Mouse (Mus musculus): ENCODE results near the gene Fli1.

Gene Fli1

DNA sequence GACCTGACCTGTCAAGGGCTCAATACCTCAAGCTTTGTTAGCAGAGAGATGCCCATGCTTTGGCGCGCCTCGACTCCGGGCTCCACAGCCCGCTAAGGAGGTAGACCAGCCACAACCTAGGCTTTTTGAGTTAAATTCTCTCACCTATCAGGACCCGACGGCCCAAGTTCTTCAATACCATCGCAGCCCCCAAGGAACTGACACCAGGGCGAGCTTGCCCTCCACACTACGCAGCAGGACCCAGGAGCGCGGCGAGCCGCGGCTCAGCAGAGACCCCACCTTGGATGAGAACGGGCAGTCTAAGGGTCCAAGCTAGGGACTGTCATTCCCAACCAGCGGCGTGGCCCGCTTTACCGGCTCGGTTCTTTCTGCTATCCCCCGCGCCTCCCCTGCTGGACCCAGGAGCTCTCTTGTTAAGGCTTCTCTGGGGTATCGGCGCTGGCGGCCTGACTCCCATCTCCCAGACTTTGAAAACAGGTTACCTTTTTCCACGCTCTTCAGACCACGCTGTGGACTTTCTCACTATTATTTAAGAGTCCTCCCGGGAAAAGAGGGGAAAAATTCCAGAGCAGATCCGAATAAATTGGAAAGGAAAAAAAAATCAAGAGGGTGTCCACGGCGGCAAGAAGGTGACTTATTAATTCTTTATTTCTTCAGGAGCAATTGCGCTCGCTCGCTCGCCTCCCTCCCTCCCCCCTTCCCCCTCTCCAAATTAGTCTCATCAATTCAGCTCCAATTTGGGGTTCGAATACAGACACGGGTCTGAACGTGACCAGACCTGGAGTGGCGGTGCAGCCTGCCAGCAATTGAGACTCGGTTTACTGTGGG lies at the start of gene Fli1:
Gene Fli1 (minus strand): TSS at position 650 of the 828 bp plus-strand sequence.
- peak; percentile 15 to 25 for DNase-seq

DNA sequence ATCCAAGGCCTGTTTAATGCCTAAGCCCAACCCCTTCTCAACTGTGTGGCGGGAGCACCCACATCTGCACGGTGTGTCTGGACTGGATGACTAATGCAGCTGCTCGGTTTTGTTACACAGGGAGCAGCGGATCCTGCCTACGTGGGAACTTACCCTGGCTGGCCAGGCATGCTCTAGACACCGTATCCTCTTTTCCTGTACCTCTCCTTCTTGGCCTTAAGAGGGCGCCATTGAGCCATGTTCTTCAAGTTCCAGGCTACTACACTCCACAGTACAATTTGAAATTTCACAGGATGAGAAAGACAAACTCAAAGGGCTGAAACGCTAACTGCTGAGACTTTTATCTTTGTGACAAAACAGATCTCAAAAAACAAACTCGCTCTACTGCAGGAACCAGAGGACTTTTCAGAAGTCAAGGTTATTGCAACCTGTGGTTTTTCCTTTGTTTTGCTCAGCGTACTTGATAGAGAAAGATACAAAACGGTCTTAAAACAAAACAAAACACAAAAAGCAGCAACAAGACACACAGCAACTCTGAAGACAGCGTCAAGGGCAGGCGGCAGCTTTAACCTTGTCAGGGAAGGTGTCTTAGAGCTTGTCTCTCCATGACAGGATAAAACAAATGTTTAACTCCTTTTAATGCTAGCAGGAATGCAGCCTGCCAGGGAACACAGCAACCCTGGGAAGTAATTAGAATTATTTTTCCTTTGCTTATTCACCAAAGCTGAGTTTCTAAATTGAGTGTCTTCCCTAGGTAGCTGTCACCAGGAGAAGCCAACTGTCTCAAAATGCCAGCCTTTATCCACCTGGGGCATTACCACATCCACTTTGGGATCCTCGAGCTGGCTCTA lies 49.3 kb upstream of the Fli1 start:
- peak; percentile 65 to 81 for DNase-seq

DNA sequence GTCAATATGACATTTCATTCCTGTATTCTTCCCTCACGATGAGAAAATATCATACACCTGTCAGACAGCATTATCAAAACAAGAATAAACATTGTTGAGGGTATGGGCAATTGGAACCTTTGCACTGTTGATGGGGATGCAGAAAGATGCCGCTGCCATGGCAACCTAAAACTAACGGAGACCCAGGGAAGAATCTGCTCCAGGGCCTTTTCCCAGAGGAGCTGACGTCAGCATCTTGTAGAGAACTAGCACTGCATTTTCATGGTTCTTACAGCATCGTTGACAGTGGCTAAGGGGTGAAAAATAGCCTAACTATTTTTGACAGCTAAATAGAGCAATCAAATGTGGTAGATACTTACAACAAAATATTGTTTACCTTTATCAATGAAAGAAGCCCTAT lies 47.9 kb upstream of the Fli1 start:
- DNase-seq, result no peak

DNA sequence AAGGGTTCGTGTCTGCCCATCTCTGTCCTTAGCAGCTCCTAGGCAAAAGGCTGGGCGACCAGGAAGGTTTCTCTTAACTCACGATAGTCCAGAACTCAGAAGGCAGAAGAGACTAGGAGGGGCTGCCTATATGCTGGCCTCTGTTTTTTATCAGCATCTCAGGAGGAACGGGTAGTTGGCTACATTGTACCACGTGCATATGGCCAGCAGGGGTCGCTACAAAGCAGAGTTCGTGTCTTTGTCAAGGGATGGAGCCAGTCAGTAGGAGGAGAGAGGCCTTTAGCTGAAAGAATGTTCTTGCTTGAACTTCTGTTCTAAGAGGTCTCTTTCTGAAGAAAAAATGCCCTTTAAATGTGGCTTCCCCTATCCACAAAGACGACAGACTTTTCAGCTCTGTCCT lies 47.2 kb upstream of the Fli1 start:
- peak; percentile 89 to 93 for DNase-seq

- peak; percentile 55 to 63 for DNase-seq
Measured at GRCm38 (mm10) chr9:32585357-32585756, 42.7 kb upstream of the Fli1 start.

DNA sequence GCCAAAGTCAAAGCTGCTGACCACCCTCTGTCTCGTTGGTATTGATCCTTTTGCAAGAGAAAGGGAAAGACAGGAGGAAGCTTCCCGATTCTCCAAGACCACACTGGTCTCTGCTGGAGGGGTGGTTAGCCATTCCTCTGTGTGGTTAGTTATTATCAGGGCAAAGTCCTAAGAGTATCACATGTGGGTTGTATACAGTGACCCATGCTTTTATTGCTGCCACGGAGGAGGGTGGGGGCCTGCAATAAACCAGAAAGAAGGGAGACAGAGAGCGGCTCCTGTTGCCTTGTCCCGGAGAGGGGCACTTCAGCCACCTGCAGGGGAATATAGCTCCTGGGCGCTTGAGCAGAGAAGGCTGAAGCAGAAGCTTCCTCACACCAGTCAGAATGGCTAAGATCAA lies 41.2 kb upstream of the Fli1 start:
- DNase-seq, result no peak

DNA sequence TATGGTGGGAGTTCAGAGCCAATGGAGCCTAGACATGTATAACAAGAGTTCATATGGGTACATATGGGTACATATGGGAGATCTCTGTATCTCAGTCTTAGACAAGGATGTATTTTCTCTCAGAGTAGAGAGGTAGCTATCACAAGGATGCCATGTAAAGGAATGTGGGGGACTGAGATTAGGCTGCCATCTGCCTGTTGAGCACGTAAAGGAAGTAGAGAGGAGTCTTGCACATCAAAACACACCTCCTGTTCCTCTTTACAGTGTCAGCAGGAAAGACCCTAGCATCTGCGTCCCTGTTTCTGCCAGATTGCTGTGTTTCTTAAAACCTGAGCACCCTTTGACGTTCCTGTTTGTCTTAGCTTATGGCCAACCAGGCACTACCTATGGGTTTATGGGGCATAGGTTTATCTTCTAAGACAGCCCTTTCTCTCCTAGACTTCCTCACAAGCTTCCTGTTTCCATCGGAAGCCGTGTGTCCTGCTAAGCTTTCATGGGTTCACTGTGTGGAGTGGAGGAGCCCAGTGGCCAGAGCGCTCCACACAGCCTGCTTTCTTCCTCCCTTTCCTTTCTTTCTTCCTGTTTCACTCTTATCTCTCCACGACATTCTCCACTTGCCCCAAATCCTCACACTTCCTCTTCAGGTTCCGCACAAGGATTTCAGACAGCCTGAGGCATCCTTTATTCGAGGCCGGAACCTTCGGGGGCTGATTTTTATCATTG lies 39.4 kb upstream of the Fli1 start:
- DNase-seq, result no peak

DNA sequence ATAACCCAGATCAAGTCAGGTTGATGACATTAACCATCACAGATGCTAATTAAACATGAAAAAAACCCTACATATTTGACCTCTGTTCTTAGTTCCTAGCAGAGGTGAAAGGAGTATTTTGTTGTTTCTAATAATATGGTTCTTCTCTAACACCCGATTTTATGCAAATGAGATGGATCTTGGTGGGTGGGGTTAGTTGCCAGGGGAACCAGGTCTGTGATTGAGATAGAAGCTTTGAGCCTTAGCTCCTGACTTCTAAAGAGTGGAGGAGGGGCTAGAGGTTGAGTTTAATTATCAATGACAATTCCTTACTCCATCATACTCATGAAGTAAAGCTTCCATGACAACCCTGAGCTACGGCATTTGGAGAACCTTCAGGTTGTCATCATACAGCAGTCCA lies 35.8 kb upstream of the Fli1 start:
- DNase-seq, result no peak

- no peak for DNase-seq
Measured at GRCm38 (mm10) chr9:32573638-32574037, 31.0 kb upstream of the Fli1 start.

GRCm38 (mm10) chr9:32571676-32572075 lies 29.0 kb upstream of the Fli1 start:
- no peak for DNase-seq

DNA sequence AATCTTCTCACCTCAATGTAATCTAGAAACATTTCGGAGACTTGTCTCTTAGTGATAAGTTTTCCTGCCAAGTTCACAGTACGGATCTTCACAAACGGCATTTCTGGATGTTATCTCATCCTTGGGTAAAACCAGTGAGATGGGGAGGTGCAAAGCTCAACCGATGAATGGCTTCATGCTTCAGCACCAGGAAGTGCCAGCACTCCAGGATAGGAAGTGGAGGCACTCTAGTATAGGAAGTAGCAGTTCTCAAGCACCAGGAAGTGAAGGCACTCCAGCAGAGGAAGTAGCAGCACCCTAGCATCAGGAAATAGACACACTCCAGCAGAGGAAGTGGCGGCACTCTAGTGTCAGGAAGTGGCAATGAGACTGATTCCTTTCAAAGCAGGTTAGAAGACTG lies 27.9 kb upstream of the Fli1 start:
- no peak for DNase-seq

GRCm38 (mm10) chr9:32569261-32569660 lies 26.6 kb upstream of the Fli1 start:
- DNase-seq, result no peak

DNA sequence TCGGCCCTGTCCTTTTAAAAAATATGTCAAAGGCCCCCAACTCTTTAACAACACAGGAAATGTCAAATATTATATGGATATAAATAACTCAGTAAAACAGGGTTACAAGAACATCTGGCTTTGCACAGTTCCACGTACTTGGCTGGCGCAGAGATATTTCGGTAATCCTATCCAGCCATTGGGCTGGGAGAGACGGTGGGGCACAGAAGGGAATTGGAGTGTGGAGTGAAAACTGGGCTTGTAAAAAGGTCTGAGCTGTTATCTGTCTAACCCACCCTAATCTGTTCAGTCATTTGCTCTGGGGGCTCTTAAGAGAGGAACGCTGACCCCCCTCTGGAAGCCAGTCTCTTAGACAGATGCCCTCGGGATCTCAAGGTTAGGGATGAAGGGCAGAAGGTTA lies 24.9 kb upstream of the Fli1 start:
- no peak for DNase-seq

- DNase-seq, result no peak
Measured at GRCm38 (mm10) chr9:32565309-32565708, 22.6 kb upstream of the Fli1 start.

DNA sequence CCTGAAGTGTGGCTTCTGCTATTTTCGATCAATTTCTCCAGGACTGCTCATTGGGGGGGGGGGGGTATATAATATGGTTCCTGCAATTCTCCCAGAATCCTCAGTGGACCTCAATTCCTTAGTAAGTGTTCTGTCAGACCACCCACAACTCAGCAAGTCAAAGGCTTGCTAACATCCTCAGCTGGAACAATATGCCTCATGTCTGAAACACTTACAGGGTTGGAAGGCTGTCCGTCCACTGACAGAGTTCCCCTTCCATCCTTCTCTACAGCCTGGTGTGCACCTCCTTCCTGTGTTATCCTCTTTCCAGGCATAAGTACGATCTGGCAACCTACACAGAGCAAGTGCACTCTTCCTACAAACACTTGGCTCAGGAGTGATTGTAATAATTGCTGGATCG lies 20.2 kb upstream of the Fli1 start:
- no peak for DNase-seq

GRCm38 (mm10) chr9:32562409-32562808 lies 19.7 kb upstream of the Fli1 start:
- DNase-seq, result no peak

- no peak for DNase-seq
Measured at GRCm38 (mm10) chr9:32561190-32561890, 18.7 kb upstream of the Fli1 start.

GRCm38 (mm10) chr9:32559859-32560258 lies 17.2 kb upstream of the Fli1 start:
- no peak for DNase-seq

- DNase-seq, result no peak
Measured at GRCm38 (mm10) chr9:32559454-32559853, 16.8 kb upstream of the Fli1 start.

DNA sequence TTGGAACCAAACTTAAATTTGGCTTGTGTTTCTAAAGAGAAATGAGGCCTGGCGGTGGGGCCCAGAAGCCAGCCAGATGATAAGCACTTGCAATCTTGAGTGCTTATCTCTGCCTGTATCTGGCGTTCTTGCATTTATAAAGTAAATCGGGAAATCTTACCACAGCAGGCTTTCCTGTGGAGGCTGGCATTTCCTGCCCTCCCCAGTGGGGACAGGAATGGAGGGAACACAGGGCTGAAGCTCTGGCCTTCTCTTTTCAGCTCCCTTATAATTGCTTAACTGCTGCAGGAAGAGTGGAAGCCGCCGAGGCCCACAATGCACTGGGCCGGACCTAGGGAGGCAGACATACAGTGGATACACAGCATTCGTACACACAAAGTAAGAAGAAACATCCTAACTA lies 13.7 kb upstream of the Fli1 start:
- DNase-seq, result no peak

GRCm38 (mm10) chr9:32555279-32555678 lies 12.6 kb upstream of the Fli1 start:
- DNase-seq, result no peak

GRCm38 (mm10) chr9:32550541-32550940 lies 7.9 kb upstream of the Fli1 start:
- DNase-seq, result no peak

All from cerebellum, postnatal 14 days (tissue).